Mouse (Mus musculus) hindbrain, embryonic 10.5 days (tissue): ENCODE measurements around the gene Tnfrsf1a. TPM values are rescaled to one million over a fixed set of nuclear protein-coding genes. Genes with fewer than 3 reads are reported as not detected.

Experiments
- DNase-seq: peaks from one replicate; pipeline ENCODE4 v3.0.0-alpha.2; 2017; ENCODE audit warnings: low spot score
- H3K27ac ChIP-seq: fragments of 300-500 bp; sonication (generic); 2 replicates; pipeline ENCODE4 v1.5.1; 2016; ENCODE audit warnings: mild to moderate bottlenecking, moderate library complexity
- H3K27me3 ChIP-seq: fragments of 300-500 bp; sonication (generic); 2 replicates; pipeline ENCODE4 v1.6.1; 2016; ENCODE audit warnings: mild to moderate bottlenecking; ENCODE audit not compliant: poor library complexity, insufficient read depth, severe bottlenecking
- H3K36me3 ChIP-seq: fragments of 300-500 bp; sonication (generic); 2 replicates; pipeline ENCODE4 v1.6.1; 2016; ENCODE audit warnings: mild to moderate bottlenecking, moderate library complexity
- H3K4me1 ChIP-seq: fragments of 300-500 bp; sonication (generic); replicated peaks from 2 replicates; pipeline ENCODE4 v1.6.1; 2016; ENCODE audit warnings: mild to moderate bottlenecking
- H3K4me3 ChIP-seq: fragments of 300-500 bp; sonication (generic); 2 replicates; pipeline ENCODE4 v1.5.1; 2016; ENCODE audit warnings: mild to moderate bottlenecking, moderate library complexity
- H3K9me3 ChIP-seq: fragments of 300-500 bp; sonication (generic); 2 replicates; pipeline ENCODE4 v1.6.1; 2016; ENCODE audit warnings: mild to moderate bottlenecking, moderate library complexity
- WGBS: fragments of 180-500 bp; shearing (Covaris S2); methylation state at CpG from one replicate; pipeline ENCODE4 v1.1.7; 2016; 5-methylcytosine and 5-hydroxymethylcytosine counted together
- polyA plus RNA-seq: library from polyadenylated mRNA; unstranded; fragments of >200 nt; fragmentation: Nextera tagmentation; extraction: Ambion mirVana; gene quantifications from 2 replicates; pipeline ENCODE4 v1.2.1, GENCODE M21; 2016

Tnfrsf1a gene
- polyA plus RNA-seq, 1 experiment from 2014 or later = 26.8 TPM

- Histone ChIP-seq H3K4me3 (peak overlapping the region; percentile 62), H3K4me1 (peaks cover 19% of the 10 kb centered on the region), H3K9me3 (no peaks in the 10 kb centered on the region), H3K36me3 (no peaks in the 10 kb centered on the region), H3K27me3 (peaks cover 14% of the 10 kb centered on the region; the same call in 1 of the 2 replicates), H3K27ac (peak overlapping the region; percentile 82)
- DNase-seq = peak; percentile 85
- 1% methylated on average over 39 of the region's 39 CpGs for WGBS
Measured at GRCm38 (mm10) chr6:125330626-125331326, 18.4 kb upstream of the Tnfrsf1a start.

GRCm38 (mm10) chr6:125333112-125333899 is 15.9 kb upstream of the Tnfrsf1a start:
- H3K4me3 ChIP-seq = no peak overlapping the region
- DNase-seq = no peak
- H3K36me3 ChIP-seq = no peaks in the 10 kb centered on the region
- H3K27me3 ChIP-seq = peaks cover 9% of the 10 kb centered on the region; the same call in 1 of the 2 replicates
- 0 out of 2 replicates have a peak overlapping the region, but pooled peaks have one; percentile 12 for H3K27ac ChIP-seq
- peaks cover 19% of the 10 kb centered on the region for H3K4me1 ChIP-seq
- H3K9me3 ChIP-seq = no peaks in the 10 kb centered on the region
- WGBS = 71% methylated on average over 14 of the region's 14 CpGs

GRCm38 (mm10) chr6:125334356-125334755 is 14.8 kb upstream of the Tnfrsf1a start:
- H3K9me3 ChIP-seq = no peaks in the 10 kb centered on the region
- no peak overlapping the region for H3K4me3 ChIP-seq
- WGBS = 77% methylated on average over 2 of the region's 2 CpGs
- H3K27ac ChIP-seq = no peak overlapping the region
- DNase-seq = no peak
- peaks cover 19% of the 10 kb centered on the region for H3K4me1 ChIP-seq
- peaks cover 6% of the 10 kb centered on the region; the same call in 1 of the 2 replicates for H3K27me3 ChIP-seq
- H3K36me3 ChIP-seq = no peaks in the 10 kb centered on the region

- peaks cover 7% of the 10 kb centered on the region for H3K27me3 ChIP-seq
Measured at GRCm38 (mm10) chr6:125338791-125339660, 10.1 kb upstream of the Tnfrsf1a start.

GRCm38 (mm10) chr6:125340244-125340643 is 8.9 kb upstream of the Tnfrsf1a start:
- DNase-seq = no peak
- Histone ChIP-seq H3K9me3 (no peaks in the 10 kb centered on the region), H3K4me3 (no peak overlapping the region), H3K27ac (peak overlapping the region; percentile 70), H3K27me3 (peaks cover 7% of the 10 kb centered on the region), H3K4me1 (peaks cover 50% of the 10 kb centered on the region), H3K36me3 (no peaks in the 10 kb centered on the region)
- 61% methylated on average over 5 of the region's 5 CpGs for whole genome bisulfite sequencing

More at GRCm38 (mm10) chr6:125338791-125339660, 10.1 kb upstream of the Tnfrsf1a start:
- WGBS = 74% methylated on average over 9 of the region's 9 CpGs
- H3K36me3 ChIP-seq = no peaks in the 10 kb centered on the region
- peaks cover 40% of the 10 kb centered on the region for H3K4me1 ChIP-seq
- no peak overlapping the region for H3K4me3 ChIP-seq
- no peak for DNase-seq
- H3K9me3 ChIP-seq = no peaks in the 10 kb centered on the region
- no peak overlapping the region for H3K27ac ChIP-seq

GRCm38 (mm10) chr6:125342198-125342597 is 7.0 kb upstream of the Tnfrsf1a start:
- 57% methylated on average over 3 of the region's 3 CpGs for WGBS
- Histone ChIP-seq H3K27me3 (peaks cover 7% of the 10 kb centered on the region), H3K36me3 (no peaks in the 10 kb centered on the region), H3K4me1 (peaks cover 50% of the 10 kb centered on the region), H3K27ac (no peak overlapping the region), H3K4me3 (no peak overlapping the region), H3K9me3 (no peaks in the 10 kb centered on the region)
- DNase-seq = no peak

- no peaks in the 10 kb centered on the region for H3K9me3 ChIP-seq
- H3K27me3 ChIP-seq = peaks cover 23% of the 10 kb centered on the region
- WGBS = 44% methylated on average over 8 of the region's 8 CpGs
- no peak for DNase-seq
- H3K36me3 ChIP-seq = no peaks in the 10 kb centered on the region
- H3K4me1 ChIP-seq = peaks cover 57% of the 10 kb centered on the region
- H3K27ac ChIP-seq = 0 out of 2 replicates have a peak overlapping the region, but pooled peaks have one; percentile 16
- H3K4me3 ChIP-seq = no peak overlapping the region
Measured at GRCm38 (mm10) chr6:125344084-125344483, 5.1 kb upstream of the Tnfrsf1a start.

GRCm38 (mm10) chr6:125344866-125345265 is 4.3 kb upstream of the Tnfrsf1a start:
- DNase-seq = no peak
- Histone ChIP-seq H3K36me3 (no peaks in the 10 kb centered on the region), H3K9me3 (no peaks in the 10 kb centered on the region), H3K27ac (no peak overlapping the region), H3K4me1 (peaks cover 65% of the 10 kb centered on the region), H3K27me3 (peaks cover 24% of the 10 kb centered on the region), H3K4me3 (no peak overlapping the region)
- 70% methylated on average over 4 of the region's 4 CpGs for WGBS

GRCm38 (mm10) chr6:125345625-125346024 is 3.5 kb upstream of the Tnfrsf1a start:
- no peak for DNase-seq
- Histone ChIP-seq H3K27ac (no peak overlapping the region), H3K4me1 (peaks cover 66% of the 10 kb centered on the region), H3K27me3 (peaks cover 25% of the 10 kb centered on the region), H3K9me3 (no peaks in the 10 kb centered on the region), H3K36me3 (no peaks in the 10 kb centered on the region), H3K4me3 (no peak overlapping the region)
- WGBS = 69% methylated on average over 1 of the region's 1 CpGs

GRCm38 (mm10) chr6:125346029-125346428 is 3.1 kb upstream of the Tnfrsf1a start:
- peaks cover 66% of the 10 kb centered on the region for H3K4me1 ChIP-seq
- no peak for DNase-seq
- H3K27me3 ChIP-seq = peaks cover 29% of the 10 kb centered on the region
- H3K4me3 ChIP-seq = no peak overlapping the region
- 52% methylated on average over 2 of the region's 2 CpGs for WGBS
- H3K36me3 ChIP-seq = no peaks in the 10 kb centered on the region
- no peaks in the 10 kb centered on the region for H3K9me3 ChIP-seq
- no peak overlapping the region for H3K27ac ChIP-seq

GRCm38 (mm10) chr6:125349575-125350230 is 541 bp downstream of the Tnfrsf1a start:
- peak; percentile 63 for DNase-seq
- H3K4me1 ChIP-seq = peaks cover 66% of the 10 kb centered on the region
- under 1% methylated on average over 27 of the region's 27 CpGs for WGBS
- peak overlapping the region; percentile 61 for H3K4me3 ChIP-seq
- no peaks in the 10 kb centered on the region for H3K9me3 ChIP-seq
- H3K36me3 ChIP-seq = no peaks in the 10 kb centered on the region
- peak overlapping the region; percentile 86 for H3K27ac ChIP-seq
- H3K27me3 ChIP-seq = peaks cover 32% of the 10 kb centered on the region
